Mouse (Mus musculus): ENCODE measurements around the gene Gstm3.

Gene Gstm3

GRCm38 (mm10) chr3:107928691-107929090, 40.4 kb downstream of the Gstm3 start:
- DNase-seq (ENCODE audit: low spot score), result no peak

- DNase-seq (ENCODE audit: low spot score), result no peak
Observed at GRCm38 (mm10) chr3:107927841-107928240, 41.2 kb downstream of the Gstm3 start.

- no peak for DNase-seq (ENCODE audit: low spot score)
Observed at GRCm38 (mm10) chr3:107925335-107925734, 43.7 kb downstream of the Gstm3 start.

GRCm38 (mm10) chr3:107920348-107920747, 48.7 kb downstream of the Gstm3 start:
- DNase-seq (ENCODE audit: low spot score), result no peak

GRCm38 (mm10) chr3:107917783-107918408, 51.2 kb downstream of the Gstm3 start:
- no peak for DNase-seq (ENCODE audit: low spot score)

GRCm38 (mm10) chr3:107917097-107917496, 52.0 kb downstream of the Gstm3 start:
- no peak for DNase-seq (ENCODE audit: low spot score)

GRCm38 (mm10) chr3:107916674-107917073, 52.4 kb downstream of the Gstm3 start:
- DNase-seq (ENCODE audit: low spot score), result no peak
